Mouse (Mus musculus) heart, postnatal 25 days (tissue): Measurements from ENCODE around the gene Gtf3c3. TPM values are rescaled to one million over a fixed set of nuclear protein-coding genes. Genes with fewer than 3 reads are reported as not detected.

ENCODE experiments used
- total RNA-seq, 2 experiments: library from RNA; stranded (reverse); gene quantifications; 2 replicates each; pipeline ENCODE4 v1.2.3; 2021

Gtf3c3 gene
- total RNA-seq, 2 experiments from 2014 or later, result 12.9 to 15.5 TPM

Other genes with a start within 250 kb of the Gtf3c3 start
- 10 to 100 TPM in 1 of 2 experiments, 1 to 10 TPM in 1; 8.7 to 11.7 TPM for gene Hecw2, start 243.8 kb downstream of the Gtf3c3 start, total RNA-seq
- under 1 TPM; 0.25 to 0.29 TPM for gene Ccdc150, start 188.3 kb downstream of the Gtf3c3 start, total RNA-seq
- 1 to 10 TPM; 4.4 to 4.6 TPM for gene Pgap1, start 118.7 kb upstream of the Gtf3c3 start, total RNA-seq